Mouse (Mus musculus) megakaryocyte, embryonic 14.5 days (primary cell): ENCODE measurements at regions not wholly inside any gene's neighbourhood (a gene's known extent, or its start where the extent isn't known, plus 50 kb on each side); places are given as distances from the start of the nearest gene placed in this dataset.

Experiments used
- H3K27me3 ChIP-seq: replicated peaks from 2 replicates; pipeline ENCODE3; 2012; ENCODE audit warnings: inconsistent platforms
- H3K36me3 ChIP-seq: replicated peaks from 2 replicates; pipeline ENCODE3; 2012; ENCODE audit warnings: low read length, inconsistent platforms, mixed read lengths
- H3K4me1 ChIP-seq: 2 replicates; pipeline ENCODE4 v1.6.1; 2012; ENCODE audit warnings: inconsistent platforms
- H3K4me3 ChIP-seq: replicated peaks from 2 replicates; pipeline ENCODE3; 2012; ENCODE audit warnings: moderate library complexity, mild to moderate bottlenecking, inconsistent platforms
- H3K9me3 ChIP-seq: 2 replicates; pipeline ENCODE4 v1.6.1; 2012; ENCODE audit warnings: inconsistent platforms
- FLI1 ChIP-seq: IDR thresholded peaks from 2 replicates; pipeline ENCODE4 v1.6.1; 2012; ENCODE audit warnings: low read length, inconsistent platforms, mixed read lengths
- GATA1 ChIP-seq: IDR thresholded peaks from 3 replicates; pipeline ENCODE4 v1.6.1; 2012; ENCODE audit warnings: mixed read lengths, low read length, inconsistent platforms, borderline replicate concordance

DNA sequence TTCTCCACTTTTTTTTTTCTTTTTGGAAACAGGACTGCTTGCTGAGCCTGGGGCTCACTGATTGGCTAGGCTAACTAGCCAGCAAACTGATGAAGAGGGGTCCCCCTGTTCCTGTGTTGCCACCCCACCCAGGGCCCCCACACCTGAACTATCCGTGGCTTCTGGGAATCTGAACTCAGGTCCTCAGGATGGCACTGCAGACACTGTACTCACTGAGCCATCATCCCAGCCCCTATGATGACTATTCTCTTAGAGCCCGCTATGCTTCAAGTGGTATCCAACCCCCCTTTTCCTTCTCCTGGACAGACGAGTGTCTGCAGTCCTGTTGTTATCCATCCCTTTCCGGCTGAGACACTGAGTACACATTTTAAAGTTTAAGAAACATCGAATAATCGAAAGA, 271.9 kb upstream of the Sulf2 start:
- Histone ChIP-seq H3K9me3 (no peaks in the 10 kb centered on the region), H3K27me3 (peaks cover 45% of the 10 kb centered on the region), H3K36me3 (no peaks in the 10 kb centered on the region), H3K4me3 (no peak overlapping the region), H3K4me1 (no peaks in the 10 kb centered on the region)
- no peak for TF ChIP-seq FLI1
- no peak for TF ChIP-seq GATA1

DNA sequence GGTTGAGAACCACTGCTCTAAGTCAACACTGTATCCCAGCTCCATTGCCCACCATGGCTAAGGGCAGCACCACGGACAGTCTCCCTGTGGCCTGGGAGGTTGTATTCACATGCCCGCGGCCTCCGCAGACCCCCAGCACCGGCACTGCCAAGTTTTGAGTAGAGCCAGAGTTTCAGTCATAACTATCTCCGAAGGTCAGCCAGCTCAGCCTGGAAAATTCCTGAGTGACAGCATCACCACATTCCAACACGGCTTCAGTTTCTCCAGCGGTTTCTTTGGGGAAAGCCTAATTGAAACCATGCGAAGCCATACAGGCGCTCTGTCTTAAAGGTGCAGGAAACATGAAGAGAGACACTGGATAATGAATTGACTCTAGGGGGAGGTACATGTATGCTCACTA, 271.5 kb upstream of the Sulf2 start:
- no peak overlapping the region for H3K4me3 ChIP-seq
- no peaks in the 10 kb centered on the region for H3K9me3 ChIP-seq
- TF ChIP-seq FLI1 (no peak), GATA1 (no peak)
- no peaks in the 10 kb centered on the region for H3K4me1 ChIP-seq
- peaks cover 43% of the 10 kb centered on the region for H3K27me3 ChIP-seq
- no peaks in the 10 kb centered on the region for H3K36me3 ChIP-seq

DNA sequence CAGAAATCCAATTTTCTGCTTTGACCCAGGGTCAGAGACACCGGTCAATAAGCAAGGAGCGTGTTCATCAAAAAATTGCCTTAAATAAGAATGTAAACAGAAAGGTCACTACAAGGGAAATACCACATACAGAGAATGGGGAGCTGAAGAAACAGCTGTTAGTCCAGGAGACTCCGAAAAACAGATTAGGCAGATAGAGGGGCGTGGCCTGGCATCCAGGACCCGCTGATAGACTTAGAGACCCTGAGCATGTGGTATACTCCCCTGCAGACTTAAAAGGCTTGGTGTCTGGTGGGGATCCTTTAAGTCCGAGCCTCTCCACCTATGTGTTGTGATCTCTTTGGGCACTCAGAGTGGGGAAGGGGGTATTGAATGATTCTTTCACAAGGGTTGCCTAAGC, 271.0 kb upstream of the Sulf2 start:
- Histone ChIP-seq H3K4me3 (no peak overlapping the region), H3K27me3 (peaks cover 42% of the 10 kb centered on the region), H3K4me1 (no peaks in the 10 kb centered on the region), H3K36me3 (no peaks in the 10 kb centered on the region), H3K9me3 (no peaks in the 10 kb centered on the region)
- no peak for TF ChIP-seq FLI1
- no peak for TF ChIP-seq GATA1

DNA sequence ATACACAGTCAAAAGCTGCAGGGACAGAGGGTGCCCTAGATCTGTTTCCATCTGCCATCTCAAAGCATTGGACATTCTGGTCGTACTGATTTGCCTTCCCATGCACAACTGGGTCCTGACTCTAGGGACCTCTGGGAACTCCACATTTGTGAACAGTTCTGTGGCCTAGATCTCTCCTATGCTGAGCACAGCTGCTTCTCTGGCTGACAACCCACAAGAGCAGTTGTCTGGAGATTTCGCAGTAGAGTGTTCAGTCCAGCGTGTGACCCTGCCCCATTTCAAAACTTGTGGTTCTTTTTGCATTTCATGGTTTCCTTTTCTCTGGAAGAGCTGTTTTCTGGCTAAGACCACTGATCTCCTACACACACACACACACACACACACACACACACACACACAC, 269.7 kb upstream of the Sulf2 start:
- H3K27me3 ChIP-seq = peaks cover 39% of the 10 kb centered on the region
- H3K36me3 ChIP-seq = no peaks in the 10 kb centered on the region
- no peak overlapping the region for H3K4me3 ChIP-seq
- TF ChIP-seq FLI1 (no peak), GATA1 (no peak)
- H3K4me1 ChIP-seq = no peaks in the 10 kb centered on the region
- H3K9me3 ChIP-seq = no peaks in the 10 kb centered on the region

DNA sequence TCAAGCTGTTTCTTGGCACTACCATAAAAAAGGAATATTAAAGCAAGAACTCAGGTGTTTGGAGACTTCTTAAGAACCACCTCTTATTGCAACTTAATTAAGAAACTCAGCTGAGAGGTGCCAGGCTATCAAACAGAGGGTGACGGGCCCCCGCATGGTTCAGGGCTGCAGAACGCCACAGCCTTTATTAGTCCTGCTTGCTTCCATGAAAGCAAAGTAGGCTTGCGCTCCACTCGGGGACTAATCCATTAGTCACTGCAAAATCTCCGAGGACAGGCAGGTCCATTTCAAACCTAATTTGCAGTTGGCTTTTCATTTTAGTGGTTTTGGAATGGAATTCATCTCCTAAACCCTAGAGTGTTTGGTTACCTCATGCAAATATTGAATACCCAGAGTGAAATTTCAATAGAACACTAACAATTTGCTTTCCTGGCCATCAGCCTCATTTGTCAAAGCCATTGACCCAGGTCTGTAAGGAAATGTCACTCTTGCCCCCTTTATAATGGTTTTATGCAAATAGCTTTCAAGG, 267.7 kb upstream of the Sulf2 start:
- H3K4me1 ChIP-seq = no peaks in the 10 kb centered on the region
- H3K4me3 ChIP-seq = no peak overlapping the region
- no peak for TF ChIP-seq GATA1
- TF ChIP-seq FLI1 = no peak
- no peaks in the 10 kb centered on the region for H3K9me3 ChIP-seq
- peaks cover 31% of the 10 kb centered on the region for H3K27me3 ChIP-seq
- H3K36me3 ChIP-seq = no peaks in the 10 kb centered on the region

DNA sequence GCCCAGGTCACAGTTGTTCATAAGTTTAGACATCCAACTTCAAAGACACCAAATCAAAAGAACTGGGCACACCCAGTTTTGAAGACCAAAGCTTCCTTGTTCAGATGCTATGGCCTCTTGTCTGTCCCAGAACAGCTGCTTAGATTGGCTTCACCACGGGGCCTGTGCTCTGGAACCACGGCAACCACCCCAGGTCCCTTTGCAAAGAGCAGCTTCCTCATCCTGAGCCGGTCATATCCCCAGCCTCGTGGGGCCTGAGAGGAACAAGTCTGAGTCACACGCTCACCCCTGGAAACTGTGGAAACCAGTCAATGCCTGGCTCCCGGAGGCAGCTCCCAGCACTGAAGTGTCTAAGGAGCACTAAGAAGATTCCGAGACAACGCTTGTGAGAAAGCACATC, 264.8 kb upstream of the Sulf2 start:
- Histone ChIP-seq H3K4me3 (no peak overlapping the region), H3K9me3 (no peaks in the 10 kb centered on the region), H3K4me1 (no peaks in the 10 kb centered on the region), H3K27me3 (peaks cover 31% of the 10 kb centered on the region), H3K36me3 (no peaks in the 10 kb centered on the region)
- TF ChIP-seq GATA1 = no peak
- TF ChIP-seq FLI1 = no peak

DNA sequence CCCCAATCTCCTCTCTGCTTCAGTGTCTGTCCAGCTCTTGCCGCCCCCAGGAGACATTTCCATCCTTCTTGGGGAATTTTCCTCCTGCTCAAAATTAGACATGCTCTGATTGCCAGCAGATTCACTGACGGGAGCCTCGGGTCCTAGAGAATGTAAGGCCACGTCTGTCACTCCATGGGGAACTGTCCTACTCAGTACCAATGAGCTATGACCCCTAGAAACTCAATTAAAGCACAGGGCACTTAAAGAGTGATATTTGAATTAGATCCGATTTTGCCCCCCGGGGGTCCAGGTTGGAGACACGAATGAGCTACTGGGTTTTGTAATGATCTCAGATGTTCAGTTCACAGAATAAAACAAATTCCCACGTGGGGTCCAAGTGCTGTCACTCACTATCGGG, 263.8 kb upstream of the Sulf2 start:
- H3K36me3 ChIP-seq = no peaks in the 10 kb centered on the region
- TF ChIP-seq FLI1 (no peak), GATA1 (no peak)
- peaks cover 25% of the 10 kb centered on the region for H3K27me3 ChIP-seq
- no peaks in the 10 kb centered on the region for H3K4me1 ChIP-seq
- H3K9me3 ChIP-seq = no peaks in the 10 kb centered on the region
- H3K4me3 ChIP-seq = no peak overlapping the region

DNA sequence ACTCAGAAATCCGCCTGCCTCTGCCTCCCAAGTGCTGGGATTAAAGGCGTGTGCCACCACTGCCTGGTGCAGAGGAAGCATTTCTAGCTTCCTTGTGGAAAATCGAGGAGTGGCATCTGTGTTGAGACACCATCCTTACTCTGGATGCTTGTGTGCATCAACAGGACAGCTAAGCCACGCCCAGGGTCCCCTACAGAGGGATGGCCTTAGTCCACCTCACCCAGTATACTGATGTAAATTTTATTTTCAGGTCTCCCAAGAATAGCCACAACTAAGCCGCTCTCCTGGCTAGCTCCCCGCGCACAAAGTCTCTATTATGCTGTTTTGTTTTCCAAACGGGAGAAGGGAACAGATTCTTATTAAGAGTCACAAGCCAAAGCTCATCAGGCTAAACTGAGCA, 262.8 kb upstream of the Sulf2 start:
- no peak overlapping the region for H3K4me3 ChIP-seq
- TF ChIP-seq FLI1 (no peak), GATA1 (no peak)
- no peaks in the 10 kb centered on the region for H3K4me1 ChIP-seq
- no peaks in the 10 kb centered on the region for H3K36me3 ChIP-seq
- H3K9me3 ChIP-seq = no peaks in the 10 kb centered on the region
- peaks cover 29% of the 10 kb centered on the region for H3K27me3 ChIP-seq

DNA sequence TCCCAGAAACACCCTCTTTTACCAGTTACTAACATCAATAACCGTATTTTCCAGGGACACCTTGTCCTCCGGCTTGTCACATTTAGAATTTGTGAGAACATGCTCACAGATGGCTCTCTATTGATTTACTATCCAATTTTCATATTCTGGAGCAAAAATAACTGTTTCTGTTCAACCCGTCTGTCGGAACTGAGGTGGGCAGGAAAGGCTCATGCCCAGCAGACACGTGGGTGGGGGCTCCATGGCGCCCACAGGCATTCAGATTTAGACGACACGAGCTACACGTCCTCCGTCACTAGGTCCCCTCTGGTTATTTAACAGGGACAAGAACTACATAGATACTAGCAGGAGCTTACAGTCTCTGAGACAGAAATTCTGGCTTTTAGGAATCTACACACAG, 262.2 kb upstream of the Sulf2 start:
- H3K9me3 ChIP-seq = no peaks in the 10 kb centered on the region
- H3K4me1 ChIP-seq = peaks cover under 1% of the 10 kb centered on the region; the same call in 1 of the 2 replicates
- no peak overlapping the region for H3K4me3 ChIP-seq
- no peak for TF ChIP-seq FLI1
- H3K27me3 ChIP-seq = peaks cover 35% of the 10 kb centered on the region
- H3K36me3 ChIP-seq = no peaks in the 10 kb centered on the region

DNA sequence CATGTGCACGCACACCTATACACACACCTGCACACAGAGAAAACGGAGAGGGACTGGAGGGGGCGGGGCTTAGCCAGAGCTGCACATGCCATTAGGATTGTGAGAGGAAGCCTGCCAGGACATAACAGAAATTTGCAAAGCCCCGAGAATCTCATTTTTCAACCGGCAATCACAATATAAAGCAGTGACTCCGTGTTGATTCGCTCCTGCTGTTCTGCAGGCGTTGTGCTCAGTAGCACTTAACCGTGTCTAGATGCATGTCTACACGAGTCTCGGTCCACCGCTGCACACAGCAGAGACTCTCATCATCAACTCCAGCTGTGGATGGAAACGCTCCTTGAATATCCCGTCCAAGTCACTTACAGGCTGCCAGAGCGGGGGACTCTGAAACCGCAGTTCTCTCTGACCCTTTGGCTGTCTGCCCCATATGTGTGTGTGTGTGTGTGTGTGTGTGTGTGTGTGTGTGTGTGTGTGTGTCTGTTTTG, 260.1 kb upstream of the Sulf2 start:
- Histone ChIP-seq H3K4me1 (peaks cover 5% of the 10 kb centered on the region; the same call in 1 of the 2 replicates), H3K36me3 (no peaks in the 10 kb centered on the region), H3K27me3 (peaks cover 52% of the 10 kb centered on the region), H3K9me3 (no peaks in the 10 kb centered on the region), H3K4me3 (no peak overlapping the region)
- TF ChIP-seq GATA1 = no peak
- TF ChIP-seq FLI1 = no peak

DNA sequence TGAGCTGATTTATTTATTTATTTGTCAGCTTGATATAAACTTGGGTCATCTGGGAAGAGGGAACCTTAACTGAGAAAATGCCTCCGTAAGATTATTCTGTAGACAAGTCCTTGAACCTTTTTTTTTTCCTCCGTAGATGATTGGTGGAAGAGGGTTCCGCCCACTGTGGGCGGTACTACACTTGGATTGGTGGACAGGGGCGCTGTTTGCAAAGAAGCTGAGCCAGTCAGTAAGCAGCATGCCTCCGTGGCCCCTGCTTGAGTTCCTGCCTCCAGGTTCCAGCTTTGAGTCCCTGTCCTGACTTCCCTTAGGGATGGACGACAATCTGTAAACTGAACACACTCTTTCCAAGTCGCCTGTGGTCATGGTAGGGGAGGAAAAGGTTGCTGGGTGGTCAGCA, 259.4 kb upstream of the Sulf2 start:
- H3K9me3 ChIP-seq = peaks cover 2% of the 10 kb centered on the region
- TF ChIP-seq GATA1 = no peak
- TF ChIP-seq FLI1 = no peak
- peaks cover 56% of the 10 kb centered on the region for H3K27me3 ChIP-seq
- H3K4me1 ChIP-seq = peaks cover 5% of the 10 kb centered on the region; the same call in 1 of the 2 replicates
- H3K4me3 ChIP-seq = no peak overlapping the region
- no peaks in the 10 kb centered on the region for H3K36me3 ChIP-seq
